Mouse (Mus musculus): ENCODE measurements around the gene Trim34a. TPM values are rescaled to one million over a fixed set of nuclear protein-coding genes. Genes with fewer than 3 reads are reported as not detected.
"Not testable (repeated sequence)": the region's sequence is repeated elsewhere in the genome, so short reads cannot be mapped to it uniquely, and the experiment has no call there.

Trim34a gene
- polyA plus RNA-seq, 1 experiment: 5.8 TPM

GRCm38 (mm10) chr7:104243616-104244015, 641 bp upstream of the Trim34a start:
- Histone ChIP-seq H3K27ac (ENCODE audit: insufficient read depth, low read length) (no peak overlapping the region), H3K4me1 (ENCODE audit: control insufficient read depth, insufficient read depth, low read length) (no peaks in the 10 kb centered on the region), H3K4me3 (ENCODE audit: insufficient read depth, low read length) (no peak overlapping the region)
- TF ChIP-seq POLR2A (IDR thresholded peaks at IDR 0.05; ENCODE audit: low read depth, low read length) (no peak), CTCF (IDR thresholded peaks at IDR 0.05; ENCODE audit: borderline replicate concordance, insufficient read depth, low read length) (no peak)

- not testable (repeated sequence) for H3K4me1 ChIP-seq (ENCODE audit: control insufficient read depth, insufficient read depth, low read length); H3K27ac ChIP-seq (ENCODE audit: insufficient read depth, low read length)
These were observed 16.1 kb downstream of the Trim34a start for GRCm38 (mm10) chr7:104260380-104260779.

GRCm38 (mm10) chr7:104265335-104265734, 21.1 kb downstream of the Trim34a start:
- not testable (repeated sequence) for H3K27ac ChIP-seq (ENCODE audit: insufficient read depth, low read length); H3K4me1 ChIP-seq (ENCODE audit: control insufficient read depth, insufficient read depth, low read length); H3K4me3 ChIP-seq (ENCODE audit: insufficient read depth, low read length)

More at GRCm38 (mm10) chr7:104260380-104260779, 16.1 kb downstream of the Trim34a start:
- H3K4me3 ChIP-seq (ENCODE audit: insufficient read depth, low read length): not testable (repeated sequence)

- not testable (repeated sequence) for H3K4me1 ChIP-seq (ENCODE audit: control insufficient read depth, insufficient read depth, low read length); H3K4me3 ChIP-seq (ENCODE audit: insufficient read depth, low read length); H3K27ac ChIP-seq (ENCODE audit: insufficient read depth, low read length)
These were observed 35.1 kb downstream of the Trim34a start for GRCm38 (mm10) chr7:104279361-104279760.

- H3K4me3 ChIP-seq (ENCODE audit: insufficient read depth, low read length); H3K4me1 ChIP-seq (ENCODE audit: control insufficient read depth, insufficient read depth, low read length); H3K27ac ChIP-seq (ENCODE audit: insufficient read depth, low read length): not testable (repeated sequence)
These were observed 43.6 kb downstream of the Trim34a start, which contains the start of gene Trim5 for GRCm38 (mm10) chr7:104287576-104288443. Trim5 (minus strand) TSS chr7:104288094.

GRCm38 (mm10) chr7:104290641-104291040, 46.4 kb downstream of the Trim34a start:
- H3K4me1 ChIP-seq (ENCODE audit: control insufficient read depth, insufficient read depth, low read length): no peaks in the 10 kb centered on the region
- no peak overlapping the region for H3K4me3 ChIP-seq (ENCODE audit: insufficient read depth, low read length)
- no peak for TF ChIP-seq CTCF (IDR thresholded peaks at IDR 0.05; ENCODE audit: borderline replicate concordance, insufficient read depth, low read length)
- TF ChIP-seq POLR2A (IDR thresholded peaks at IDR 0.05; ENCODE audit: low read depth, low read length): no peak
- no peak overlapping the region for H3K27ac ChIP-seq (ENCODE audit: insufficient read depth, low read length)

- no peak overlapping the region for H3K27ac ChIP-seq (ENCODE audit: insufficient read depth, low read length)
- H3K4me3 ChIP-seq (ENCODE audit: insufficient read depth, low read length): no peak overlapping the region
- no peak for TF ChIP-seq CTCF (IDR thresholded peaks at IDR 0.05; ENCODE audit: borderline replicate concordance, insufficient read depth, low read length)
- TF ChIP-seq POLR2A (IDR thresholded peaks at IDR 0.05; ENCODE audit: low read depth, low read length): no peak
- no peaks in the 10 kb centered on the region for H3K4me1 ChIP-seq (ENCODE audit: control insufficient read depth, insufficient read depth, low read length)
These were observed 47.6 kb downstream of the Trim34a start for GRCm38 (mm10) chr7:104291638-104292400.

Other genes with a start within 250 kb of the Trim34a start
- gene Olfr638, start 245.7 kb upstream of the Trim34a start, polyA plus RNA-seq (2011; ENCODE audit: insufficient read length, low read depth, missing spikeins): not detected in 2 replicates
- not detected in 2 replicates for gene Olfr639, start 227.2 kb upstream of the Trim34a start, polyA plus RNA-seq (2011; ENCODE audit: insufficient read length, low read depth, missing spikeins)
- gene Olfr640, start 218.9 kb upstream of the Trim34a start, polyA plus RNA-seq (2011; ENCODE audit: insufficient read length, low read depth, missing spikeins): not detected in 2 replicates
- not detected in 2 replicates for gene Olfr641, start 209.0 kb upstream of the Trim34a start, polyA plus RNA-seq (2011; ENCODE audit: insufficient read length, low read depth, missing spikeins)
- gene Olfr642, start 191.8 kb upstream of the Trim34a start, polyA plus RNA-seq (2011; ENCODE audit: insufficient read length, low read depth, missing spikeins): not detected in 2 replicates
- not detected in 2 replicates for gene 4930516K23Rik, start 183.0 kb upstream of the Trim34a start, polyA plus RNA-seq (2011; ENCODE audit: insufficient read length, low read depth, missing spikeins)
- gene Olfr644, start 172.6 kb upstream of the Trim34a start, polyA plus RNA-seq (2011; ENCODE audit: insufficient read length, low read depth, missing spikeins): not detected in 2 replicates
- gene Olfr645, start 159.0 kb upstream of the Trim34a start, polyA plus RNA-seq (2011; ENCODE audit: insufficient read length, low read depth, missing spikeins): not detected in 2 replicates
- not detected in 2 replicates for gene Olfr646, start 139.6 kb upstream of the Trim34a start, polyA plus RNA-seq (2011; ENCODE audit: insufficient read length, low read depth, missing spikeins)
- not detected in 2 replicates for gene Ubqln5, start 114.6 kb upstream of the Trim34a start, polyA plus RNA-seq (2011; ENCODE audit: insufficient read length, low read depth, missing spikeins)
- gene Olfr643, start 107.1 kb upstream of the Trim34a start, polyA plus RNA-seq (2011; ENCODE audit: insufficient read length, low read depth, missing spikeins): not detected in 2 replicates
- not detected in 2 replicates for gene Ubqln3, start 101.2 kb upstream of the Trim34a start, polyA plus RNA-seq (2011; ENCODE audit: insufficient read length, low read depth, missing spikeins)
- not detected in 2 replicates for gene Ubqlnl, start 93.9 kb upstream of the Trim34a start, polyA plus RNA-seq (2011; ENCODE audit: insufficient read length, low read depth, missing spikeins)
- gene Olfm5, start 79.6 kb upstream of the Trim34a start, polyA plus RNA-seq (2011; ENCODE audit: insufficient read length, low read depth, missing spikeins): not detected in 2 replicates
- not detected in 2 replicates for gene Olfr648, start 61.1 kb upstream of the Trim34a start, polyA plus RNA-seq (2011; ENCODE audit: insufficient read length, low read depth, missing spikeins)
- gene Olfr649, start 48.5 kb upstream of the Trim34a start, polyA plus RNA-seq (2011; ENCODE audit: insufficient read length, low read depth, missing spikeins): not detected in 2 replicates
- 0.67 and 1.4 TPM in 2 replicates for gene Trim6, start 25.7 kb upstream of the Trim34a start, polyA plus RNA-seq (2011; ENCODE audit: insufficient read length, low read depth, missing spikeins)
- gene Trim5, start 43.6 kb downstream of the Trim34a start, polyA plus RNA-seq (2011; ENCODE audit: insufficient read length, low read depth, missing spikeins): 2.1 and 2.4 TPM in 2 replicates
- 21.7 and 23.2 TPM in 2 replicates for gene Trim12a, start 71.0 kb downstream of the Trim34a start, polyA plus RNA-seq (2011; ENCODE audit: insufficient read length, low read depth, missing spikeins)
- not detected in 2 replicates for gene Trim34b, start 85.0 kb downstream of the Trim34a start, polyA plus RNA-seq (2011; ENCODE audit: insufficient read length, low read depth, missing spikeins)
- gene Trim12c, start 108.9 kb downstream of the Trim34a start, polyA plus RNA-seq (2011; ENCODE audit: insufficient read length, low read depth, missing spikeins): 16.1 and 17.2 TPM in 2 replicates
- gene Trim30b, start 125.4 kb downstream of the Trim34a start, polyA plus RNA-seq (2011; ENCODE audit: insufficient read length, low read depth, missing spikeins): not detected in 2 replicates
- gene Trim30c, start 156.4 kb downstream of the Trim34a start, polyA plus RNA-seq (2011; ENCODE audit: insufficient read length, low read depth, missing spikeins): not detected in 2 replicates
- gene Trim30a, start 220.7 kb downstream of the Trim34a start, polyA plus RNA-seq (2011; ENCODE audit: insufficient read length, low read depth, missing spikeins): 7.6 and 10.4 TPM in 2 replicates